ENCODE assay signal across 7 mouse cellular contexts in genomic region chr4:23009196-23009595, GRCm38 (mm10).
A peak's percentile ranks its signal among the peaks of the same experiment; 100 is the strongest.
DNase-seq lines count a peak whose midpoint lies in the region; ATAC-seq and TF ChIP-seq lines count a peak whose summit lies in the region.
"Not testable (repeated sequence)": the region's sequence is repeated elsewhere in the genome, so short reads cannot be mapped to it uniquely, and the experiment has no call there.

No protein-coding gene starts in this region.

- not testable (repeated sequence) for TF ChIP-seq CTCF in intestine, postnatal 0 days (IDR thresholded peaks at IDR 0.05; ENCODE audit: low read depth)

- ATAC-seq in intestine, embryonic 15.5 days = 0 out of 2 replicates have a peak, but pooled peaks have one; percentile 4
- peak; percentile 13; the same call in 1 of the 2 replicates for ATAC-seq in intestine, postnatal 0 days

- peak; percentile 20 for DNase-seq in kidney, adult 18-20 months
- DNase-seq in kidney, adult 8-10 months = peak; percentile 59 to 76
- DNase-seq in kidney, postnatal 14 days = peak; percentile 2
- DNase-seq in kidney, postnatal 36 days = peak; percentile 52 to 58
- DNase-seq in yolk sac, embryonic 10.5 days (ENCODE audit: low spot score) = peak; percentile 17

- H3K4me1 ChIP-seq in intestine, embryonic 15.5 days (replicated peaks); intestine, postnatal 0 days (replicated peaks; ENCODE audit: control insufficient read depth, insufficient read depth, low read length): not testable (repeated sequence)

- not testable (repeated sequence) for H3K9me3 ChIP-seq in intestine, embryonic 15.5 days; intestine, postnatal 0 days (ENCODE audit: control insufficient read depth)

- not testable (repeated sequence) for H3K27me3 ChIP-seq in intestine, embryonic 15.5 days (replicated peaks); intestine, postnatal 0 days (replicated peaks; ENCODE audit: control insufficient read depth, insufficient read depth, low read length)

- not testable (repeated sequence) for H3K27ac ChIP-seq in intestine, embryonic 15.5 days; intestine, postnatal 0 days (ENCODE audit: low read depth, low read length)

- H3K4me3 ChIP-seq in intestine, embryonic 15.5 days (replicated peaks); intestine, postnatal 0 days (ENCODE audit: low read depth, low read length): not testable (repeated sequence)

- not testable (repeated sequence) for H3K4me2 ChIP-seq in intestine, embryonic 15.5 days (replicated peaks); intestine, postnatal 0 days (replicated peaks; ENCODE audit: low read depth)

- not testable (repeated sequence) for H3K36me3 ChIP-seq in intestine, embryonic 15.5 days; intestine, postnatal 0 days (ENCODE audit: control insufficient read depth, insufficient read depth)

- 61% methylated on average over 3 of the region's 3 CpGs for WGBS in intestine, embryonic 15.5 days
- WGBS in intestine, postnatal 0 days = 31% methylated on average over 3 of the region's 3 CpGs

- H3K9ac ChIP-seq in intestine, embryonic 15.5 days; intestine, postnatal 0 days (ENCODE audit: low read depth, low read length): not testable (repeated sequence)

Comparison
In these comparisons a context has a peak if more than half of its experiments do, and no peak if none do; other contexts are left out.
1. DNase-seq: peak in every context shown above with its lines; median percentile 68 in kidney, adult 8-10 months; 55 in kidney, postnatal 36 days; 20 in kidney, adult 18-20 months; 17 in yolk sac, embryonic 10.5 days; 2 in kidney, postnatal 14 days.